Mouse (Mus musculus): ENCODE measurements around the gene Lgals3. TPM values are rescaled to one million over a fixed set of nuclear protein-coding genes. Genes with fewer than 3 reads are reported as not detected.

Lgals3 gene
- polyA plus RNA-seq, 1 experiment = 24.7 TPM

GRCm38 (mm10) chr14:47371689-47372088 is 4.1 kb downstream of the Lgals3 start:
- Histone ChIP-seq H3K9ac (ENCODE audit: low read depth, poor library complexity, severe bottlenecking) (no peak overlapping the region), H3K27ac (ENCODE audit: insufficient read depth, low read length) (no peak overlapping the region), H3K4me1 (ENCODE audit: control insufficient read depth, insufficient read depth, low read length) (no peaks in the 10 kb centered on the region), H3K4me3 (ENCODE audit: low read depth, low read length) (no peak overlapping the region), H3K9me3 (replicated peaks; ENCODE audit: control insufficient read depth, insufficient read depth, low read length, poor library complexity, severe bottlenecking) (no peaks in the 10 kb centered on the region), H3K36me3 (ENCODE audit: control insufficient read depth, insufficient read depth, low read length, poor library complexity, severe bottlenecking) (no peaks in the 10 kb centered on the region), H3K27me3 (ENCODE audit: control insufficient read depth, insufficient read depth, low read length, poor library complexity, severe bottlenecking) (no peaks in the 10 kb centered on the region)
- no peak for TF ChIP-seq POLR2A (IDR thresholded peaks at IDR 0.05; ENCODE audit: insufficient read depth, low read length)
- TF ChIP-seq CTCF (IDR thresholded peaks at IDR 0.05; ENCODE audit: low read depth, low read length) = no peak
- TF ChIP-seq EP300 (IDR thresholded peaks at IDR 0.05; ENCODE audit: insufficient read depth, low read depth, low read length) = no peak

GRCm38 (mm10) chr14:47373728-47374678 is 6.5 kb downstream of the Lgals3 start:
- TF ChIP-seq EP300 (IDR thresholded peaks at IDR 0.05; ENCODE audit: insufficient read depth, low read depth, low read length) = no peak
- no peak for TF ChIP-seq POLR2A (IDR thresholded peaks at IDR 0.05; ENCODE audit: insufficient read depth, low read length)
- TF ChIP-seq CTCF (IDR thresholded peaks at IDR 0.05; ENCODE audit: low read depth, low read length) = no peak
- Histone ChIP-seq H3K36me3 (ENCODE audit: control insufficient read depth, insufficient read depth, low read length, poor library complexity, severe bottlenecking) (no peaks in the 10 kb centered on the region), H3K4me3 (ENCODE audit: low read depth, low read length) (peak overlapping the region; percentile 40), H3K27ac (ENCODE audit: insufficient read depth, low read length) (no peak overlapping the region), H3K4me1 (ENCODE audit: control insufficient read depth, insufficient read depth, low read length) (no peaks in the 10 kb centered on the region), H3K27me3 (ENCODE audit: control insufficient read depth, insufficient read depth, low read length, poor library complexity, severe bottlenecking) (no peaks in the 10 kb centered on the region), H3K9me3 (replicated peaks; ENCODE audit: control insufficient read depth, insufficient read depth, low read length, poor library complexity, severe bottlenecking) (no peaks in the 10 kb centered on the region), H3K9ac (ENCODE audit: low read depth, poor library complexity, severe bottlenecking) (no peak overlapping the region)

- Histone ChIP-seq H3K9me3 (replicated peaks; ENCODE audit: control insufficient read depth, insufficient read depth, low read length, poor library complexity, severe bottlenecking) (no peaks in the 10 kb centered on the region), H3K27me3 (ENCODE audit: control insufficient read depth, insufficient read depth, low read length, poor library complexity, severe bottlenecking) (no peaks in the 10 kb centered on the region), H3K9ac (ENCODE audit: low read depth, poor library complexity, severe bottlenecking) (no peak overlapping the region), H3K4me1 (ENCODE audit: control insufficient read depth, insufficient read depth, low read length) (no peaks in the 10 kb centered on the region), H3K4me3 (ENCODE audit: low read depth, low read length) (no peak overlapping the region), H3K27ac (ENCODE audit: insufficient read depth, low read length) (no peak overlapping the region), H3K36me3 (ENCODE audit: control insufficient read depth, insufficient read depth, low read length, poor library complexity, severe bottlenecking) (no peaks in the 10 kb centered on the region)
- TF ChIP-seq CTCF (IDR thresholded peaks at IDR 0.05; ENCODE audit: low read depth, low read length) (no peak), EP300 (IDR thresholded peaks at IDR 0.05; ENCODE audit: insufficient read depth, low read depth, low read length) (no peak), POLR2A (IDR thresholded peaks at IDR 0.05; ENCODE audit: insufficient read depth, low read length) (no peak)
Observed at GRCm38 (mm10) chr14:47376526-47376925, 9.0 kb downstream of the Lgals3 start.

- no peak overlapping the region for H3K9ac ChIP-seq (ENCODE audit: low read depth, poor library complexity, severe bottlenecking)
- no peaks in the 10 kb centered on the region for H3K9me3 ChIP-seq (replicated peaks; ENCODE audit: control insufficient read depth, insufficient read depth, low read length, poor library complexity, severe bottlenecking)
- no peaks in the 10 kb centered on the region for H3K27me3 ChIP-seq (ENCODE audit: control insufficient read depth, insufficient read depth, low read length, poor library complexity, severe bottlenecking)
- H3K4me1 ChIP-seq (ENCODE audit: control insufficient read depth, insufficient read depth, low read length) = no peaks in the 10 kb centered on the region
- H3K4me3 ChIP-seq (ENCODE audit: low read depth, low read length) = no peak overlapping the region
- TF ChIP-seq CTCF (IDR thresholded peaks at IDR 0.05; ENCODE audit: low read depth, low read length) (no peak), POLR2A (IDR thresholded peaks at IDR 0.05; ENCODE audit: insufficient read depth, low read length) (no peak), EP300 (IDR thresholded peaks at IDR 0.05; ENCODE audit: insufficient read depth, low read depth, low read length) (no peak)
- H3K27ac ChIP-seq (ENCODE audit: insufficient read depth, low read length) = no peak overlapping the region
- H3K36me3 ChIP-seq (ENCODE audit: control insufficient read depth, insufficient read depth, low read length, poor library complexity, severe bottlenecking) = no peaks in the 10 kb centered on the region
Observed at GRCm38 (mm10) chr14:47378336-47378735, 10.8 kb downstream of the Lgals3 start.

GRCm38 (mm10) chr14:47383911-47384310 is 16.4 kb downstream of the Lgals3 start:
- TF ChIP-seq POLR2A (IDR thresholded peaks at IDR 0.05; ENCODE audit: insufficient read depth, low read length) (no peak), EP300 (IDR thresholded peaks at IDR 0.05; ENCODE audit: insufficient read depth, low read depth, low read length) (no peak), CTCF (IDR thresholded peaks at IDR 0.05; ENCODE audit: low read depth, low read length) (no peak)
- no peaks in the 10 kb centered on the region for H3K4me1 ChIP-seq (ENCODE audit: control insufficient read depth, insufficient read depth, low read length)
- no peaks in the 10 kb centered on the region for H3K9me3 ChIP-seq (replicated peaks; ENCODE audit: control insufficient read depth, insufficient read depth, low read length, poor library complexity, severe bottlenecking)
- no peak overlapping the region for H3K27ac ChIP-seq (ENCODE audit: insufficient read depth, low read length)
- no peak overlapping the region for H3K9ac ChIP-seq (ENCODE audit: low read depth, poor library complexity, severe bottlenecking)
- H3K4me3 ChIP-seq (ENCODE audit: low read depth, low read length) = no peak overlapping the region
- no peaks in the 10 kb centered on the region for H3K27me3 ChIP-seq (ENCODE audit: control insufficient read depth, insufficient read depth, low read length, poor library complexity, severe bottlenecking)
- peaks cover 19% of the 10 kb centered on the region for H3K36me3 ChIP-seq (ENCODE audit: control insufficient read depth, insufficient read depth, low read length, poor library complexity, severe bottlenecking)

GRCm38 (mm10) chr14:47384653-47385052 is 17.1 kb downstream of the Lgals3 start:
- Histone ChIP-seq H3K4me1 (ENCODE audit: control insufficient read depth, insufficient read depth, low read length) (no peaks in the 10 kb centered on the region), H3K9me3 (replicated peaks; ENCODE audit: control insufficient read depth, insufficient read depth, low read length, poor library complexity, severe bottlenecking) (no peaks in the 10 kb centered on the region), H3K9ac (ENCODE audit: low read depth, poor library complexity, severe bottlenecking) (no peak overlapping the region), H3K4me3 (ENCODE audit: low read depth, low read length) (no peak overlapping the region), H3K27me3 (ENCODE audit: control insufficient read depth, insufficient read depth, low read length, poor library complexity, severe bottlenecking) (no peaks in the 10 kb centered on the region), H3K27ac (ENCODE audit: insufficient read depth, low read length) (no peak overlapping the region), H3K36me3 (ENCODE audit: control insufficient read depth, insufficient read depth, low read length, poor library complexity, severe bottlenecking) (peaks cover 25% of the 10 kb centered on the region)
- TF ChIP-seq EP300 (IDR thresholded peaks at IDR 0.05; ENCODE audit: insufficient read depth, low read depth, low read length) = no peak
- no peak for TF ChIP-seq CTCF (IDR thresholded peaks at IDR 0.05; ENCODE audit: low read depth, low read length)
- no peak for TF ChIP-seq POLR2A (IDR thresholded peaks at IDR 0.05; ENCODE audit: insufficient read depth, low read length)
